Mouse (Mus musculus): ENCODE results near the gene Mgat1.

DNA sequence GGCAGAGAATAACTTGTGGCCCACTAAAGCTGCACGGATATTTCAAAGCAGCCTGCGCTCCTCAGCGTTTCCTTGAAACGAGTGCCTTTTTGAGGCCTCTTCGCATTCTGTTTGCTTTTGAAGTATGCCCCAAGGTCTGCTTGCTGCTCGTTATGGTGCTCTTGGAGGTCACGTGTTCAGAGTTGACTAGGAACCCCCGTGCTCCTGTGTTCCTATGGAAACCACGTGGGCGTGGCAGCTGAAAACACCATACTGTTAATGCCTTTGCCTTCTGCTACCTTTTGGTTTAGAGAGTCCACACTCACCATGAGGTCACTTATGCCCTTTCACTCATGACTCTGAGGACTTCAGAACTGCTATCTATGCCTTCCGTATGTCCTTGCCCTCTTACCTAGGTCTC, 20.6 kb downstream of the Mgat1 start:
- no peak for TF ChIP-seq CTCF (IDR thresholded peaks at IDR 0.05; ENCODE audit: borderline replicate concordance, extremely low read depth, insufficient read depth, insufficient read length)
- no peak for TF ChIP-seq POLR2A (IDR thresholded peaks at IDR 0.05; ENCODE audit: borderline replicate concordance, extremely low read depth, insufficient read depth, insufficient read length, poor library complexity, severe bottlenecking)

Measured in brain, embryonic 14.5 days (tissue).